Mouse (Mus musculus): ENCODE measurements around the gene Lhfp. TPM values are rescaled to one million over a fixed set of nuclear protein-coding genes. Genes with fewer than 3 reads are reported as not detected.

Gene Lhfp
- total and polyA plus RNA-seq, 2 experiments from 2014 or later = 49.3 to 59.7 TPM

GRCm38 (mm10) chr3:53147001-53147400 lies 105.7 kb downstream of the Lhfp start:
- no peak overlapping the region for H3K4me3 ChIP-seq (ENCODE audit: low read depth, low read length)
- DNase-seq (ENCODE audit: low spot score) (no peak), ATAC-seq (ENCODE audit: low FRiP score) (no peak)
- H3K27me3 ChIP-seq (ENCODE audit: insufficient read depth, low read length) = no peaks in the 10 kb centered on the region
- no peaks in the 10 kb centered on the region for H3K36me3 ChIP-seq (ENCODE audit: insufficient read depth, low read length)
- 87% methylated on average over 5 of the region's 5 CpGs for WGBS
- TF ChIP-seq CTCF (IDR thresholded peaks at IDR 0.05) = no peak
- no peak overlapping the region for H3K27ac ChIP-seq (ENCODE audit: low read depth, low read length)
- no peak overlapping the region for H3K9ac ChIP-seq (replicated peaks; ENCODE audit: low read length, poor library complexity, severe bottlenecking)
- H3K9me3 ChIP-seq (ENCODE audit: low read length) = no peaks in the 10 kb centered on the region
- no peaks in the 10 kb centered on the region; the same call in 1 of the 2 replicates for H3K4me1 ChIP-seq (ENCODE audit: insufficient read depth, low read length)
- H3K4me2 ChIP-seq (ENCODE audit: low read depth, low read length, poor library complexity, severe bottlenecking) = no peak overlapping the region

- Histone ChIP-seq H3K4me1 (ENCODE audit: insufficient read depth, low read length) (no peaks in the 10 kb centered on the region), H3K27me3 (ENCODE audit: insufficient read depth, low read length) (no peaks in the 10 kb centered on the region), H3K36me3 (ENCODE audit: insufficient read depth, low read length) (no peaks in the 10 kb centered on the region), H3K9me3 (ENCODE audit: low read length) (no peaks in the 10 kb centered on the region), H3K4me3 (ENCODE audit: low read depth, low read length) (no peak overlapping the region), H3K27ac (ENCODE audit: low read depth, low read length) (no peak overlapping the region), H3K9ac (replicated peaks; ENCODE audit: low read length, poor library complexity, severe bottlenecking) (no peak overlapping the region), H3K4me2 (ENCODE audit: low read depth, low read length, poor library complexity, severe bottlenecking) (no peak overlapping the region)
- no peak for DNase-seq (ENCODE audit: low spot score)
- no peak for TF ChIP-seq CTCF (IDR thresholded peaks at IDR 0.05)
- ATAC-seq (ENCODE audit: low FRiP score) = no peak
- WGBS = 86% methylated on average over 3 of the region's 3 CpGs
Observed at GRCm38 (mm10) chr3:53148751-53149150, 107.4 kb downstream of the Lhfp start.

GRCm38 (mm10) chr3:53149625-53150320 lies 108.4 kb downstream of the Lhfp start:
- H3K4me1 ChIP-seq (ENCODE audit: insufficient read depth, low read length) = no peaks in the 10 kb centered on the region
- H3K4me3 ChIP-seq (ENCODE audit: low read depth, low read length) = no peak overlapping the region
- no peaks in the 10 kb centered on the region for H3K27me3 ChIP-seq (ENCODE audit: insufficient read depth, low read length)
- no peaks in the 10 kb centered on the region for H3K9me3 ChIP-seq (ENCODE audit: low read length)
- H3K9ac ChIP-seq (replicated peaks; ENCODE audit: low read length, poor library complexity, severe bottlenecking) = no peak overlapping the region
- H3K4me2 ChIP-seq (ENCODE audit: low read depth, low read length, poor library complexity, severe bottlenecking) = no peak overlapping the region
- no peak overlapping the region for H3K27ac ChIP-seq (ENCODE audit: low read depth, low read length)
- WGBS = 92% methylated on average over 7 of the region's 7 CpGs
- peak; percentile 37 for DNase-seq (ENCODE audit: low spot score)
- no peak for TF ChIP-seq CTCF (IDR thresholded peaks at IDR 0.05)
- no peaks in the 10 kb centered on the region for H3K36me3 ChIP-seq (ENCODE audit: insufficient read depth, low read length)
- no peak for ATAC-seq (ENCODE audit: low FRiP score)

GRCm38 (mm10) chr3:53151081-53151480 lies 109.8 kb downstream of the Lhfp start:
- no peak for TF ChIP-seq CTCF (IDR thresholded peaks at IDR 0.05)
- H3K27me3 ChIP-seq (ENCODE audit: insufficient read depth, low read length) = no peaks in the 10 kb centered on the region
- no peaks in the 10 kb centered on the region for H3K4me1 ChIP-seq (ENCODE audit: insufficient read depth, low read length)
- H3K9me3 ChIP-seq (ENCODE audit: low read length) = no peaks in the 10 kb centered on the region
- ATAC-seq (ENCODE audit: low FRiP score) = no peak
- WGBS = 68% methylated on average over 1 of the region's 1 CpGs
- H3K9ac ChIP-seq (replicated peaks; ENCODE audit: low read length, poor library complexity, severe bottlenecking) = no peak overlapping the region
- no peaks in the 10 kb centered on the region for H3K36me3 ChIP-seq (ENCODE audit: insufficient read depth, low read length)
- H3K4me2 ChIP-seq (ENCODE audit: low read depth, low read length, poor library complexity, severe bottlenecking) = no peak overlapping the region
- H3K27ac ChIP-seq (ENCODE audit: low read depth, low read length) = no peak overlapping the region
- DNase-seq (ENCODE audit: low spot score) = no peak
- H3K4me3 ChIP-seq (ENCODE audit: low read depth, low read length) = no peak overlapping the region

- H3K4me2 ChIP-seq (ENCODE audit: low read depth, low read length, poor library complexity, severe bottlenecking) = no peak overlapping the region
- no peaks in the 10 kb centered on the region for H3K4me1 ChIP-seq (ENCODE audit: insufficient read depth, low read length)
- H3K36me3 ChIP-seq (ENCODE audit: insufficient read depth, low read length) = no peaks in the 10 kb centered on the region
- H3K9me3 ChIP-seq (ENCODE audit: low read length) = no peaks in the 10 kb centered on the region
- TF ChIP-seq CTCF (IDR thresholded peaks at IDR 0.05) = no peak
- no peak overlapping the region for H3K9ac ChIP-seq (replicated peaks; ENCODE audit: low read length, poor library complexity, severe bottlenecking)
- H3K27me3 ChIP-seq (ENCODE audit: insufficient read depth, low read length) = no peaks in the 10 kb centered on the region
- no peak overlapping the region for H3K27ac ChIP-seq (ENCODE audit: low read depth, low read length)
- DNase-seq (ENCODE audit: low spot score) (no peak), ATAC-seq (ENCODE audit: low FRiP score) (no peak)
- H3K4me3 ChIP-seq (ENCODE audit: low read depth, low read length) = no peak overlapping the region
- WGBS = 78% methylated on average over 1 of the region's 1 CpGs
Observed at GRCm38 (mm10) chr3:53151607-53152006, 110.3 kb downstream of the Lhfp start.

- DNase-seq (ENCODE audit: low spot score) (no peak), ATAC-seq (ENCODE audit: low FRiP score) (no peak)
- Histone ChIP-seq H3K9me3 (ENCODE audit: low read length) (no peaks in the 10 kb centered on the region), H3K4me1 (ENCODE audit: insufficient read depth, low read length) (no peaks in the 10 kb centered on the region), H3K27me3 (ENCODE audit: insufficient read depth, low read length) (no peaks in the 10 kb centered on the region), H3K27ac (ENCODE audit: low read depth, low read length) (no peak overlapping the region), H3K9ac (replicated peaks; ENCODE audit: low read length, poor library complexity, severe bottlenecking) (no peak overlapping the region), H3K4me2 (ENCODE audit: low read depth, low read length, poor library complexity, severe bottlenecking) (no peak overlapping the region), H3K4me3 (ENCODE audit: low read depth, low read length) (no peak overlapping the region), H3K36me3 (ENCODE audit: insufficient read depth, low read length) (no peaks in the 10 kb centered on the region)
- TF ChIP-seq CTCF (IDR thresholded peaks at IDR 0.05) = no peak
- 80% methylated on average over 3 of the region's 3 CpGs for WGBS
Observed at GRCm38 (mm10) chr3:53161963-53162362, 120.6 kb downstream of the Lhfp start.

Data from midbrain, postnatal 0 days (tissue).